Mouse (Mus musculus): ENCODE measurements around the gene Tvp23a.

The Tvp23a gene

GRCm38 (mm10) chr16:10394699-10395540 is 52.2 kb downstream of the Tvp23a start, which contains the start of gene Tekt5:
Gene Tekt5, minus strand, starts transcription at chr16:10395490.
- DNase-seq (ENCODE audit: low spot score) = no peak

DNA sequence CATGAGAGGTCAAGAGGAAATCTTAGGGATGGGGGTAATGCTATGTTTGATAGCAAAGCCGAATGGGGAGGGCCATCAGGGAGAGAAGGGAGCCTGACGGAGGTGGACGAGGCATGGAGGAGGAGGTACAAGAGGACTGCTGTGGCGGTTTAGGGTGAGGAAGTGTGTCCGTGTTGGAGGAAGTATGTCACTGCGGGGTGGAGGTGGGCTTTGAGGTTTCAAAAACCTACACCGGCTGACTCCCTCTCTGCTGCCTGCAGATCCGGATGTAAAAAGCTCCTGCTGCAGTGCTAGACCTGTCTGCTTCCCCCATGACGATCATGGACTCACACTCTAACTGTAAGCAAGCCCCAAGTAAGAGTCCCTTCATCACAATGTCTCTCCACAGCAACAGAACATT is 54.6 kb downstream of the Tvp23a start:
- no peak for DNase-seq (ENCODE audit: low spot score)

DNA sequence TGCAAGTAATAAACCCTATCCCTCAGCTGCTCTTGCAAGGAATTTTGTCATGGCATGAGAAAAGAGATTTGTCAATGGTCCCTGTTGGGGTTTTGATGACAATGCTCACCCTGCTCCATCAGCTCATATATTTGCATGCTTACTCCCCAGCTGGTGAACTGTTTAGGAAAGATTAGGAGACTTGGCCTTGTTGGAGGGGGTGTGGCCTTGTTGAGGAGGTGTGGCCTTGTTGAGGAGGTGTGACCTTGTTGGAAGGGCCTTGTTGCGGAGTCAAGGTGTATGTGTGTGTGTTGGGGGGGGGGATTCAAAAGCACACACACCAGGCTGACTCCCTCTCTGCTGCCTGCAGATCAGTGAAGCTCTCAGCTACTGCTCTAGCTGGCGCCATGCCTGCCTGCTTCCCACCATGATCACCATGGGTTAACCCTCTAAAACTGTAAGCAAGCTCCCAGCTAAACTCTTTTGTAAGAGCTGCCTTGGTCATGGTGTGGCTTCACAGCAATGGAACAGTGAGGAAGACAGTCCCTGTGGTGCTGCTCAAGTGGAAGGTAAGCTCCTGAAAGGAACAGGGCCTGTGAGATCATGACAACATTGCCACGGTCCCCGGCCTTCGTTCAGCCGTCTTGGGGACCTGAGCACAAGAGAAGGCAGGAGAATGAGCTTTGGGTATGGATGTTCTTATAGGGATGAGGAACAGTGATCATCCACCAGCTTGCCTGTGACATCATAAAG is 58.4 kb downstream of the Tvp23a start:
- no peak for DNase-seq (ENCODE audit: low spot score)

GRCm38 (mm10) chr16:10385261-10385660 is 61.9 kb downstream of the Tvp23a start:
- DNase-seq (ENCODE audit: low spot score) = no peak

DNA sequence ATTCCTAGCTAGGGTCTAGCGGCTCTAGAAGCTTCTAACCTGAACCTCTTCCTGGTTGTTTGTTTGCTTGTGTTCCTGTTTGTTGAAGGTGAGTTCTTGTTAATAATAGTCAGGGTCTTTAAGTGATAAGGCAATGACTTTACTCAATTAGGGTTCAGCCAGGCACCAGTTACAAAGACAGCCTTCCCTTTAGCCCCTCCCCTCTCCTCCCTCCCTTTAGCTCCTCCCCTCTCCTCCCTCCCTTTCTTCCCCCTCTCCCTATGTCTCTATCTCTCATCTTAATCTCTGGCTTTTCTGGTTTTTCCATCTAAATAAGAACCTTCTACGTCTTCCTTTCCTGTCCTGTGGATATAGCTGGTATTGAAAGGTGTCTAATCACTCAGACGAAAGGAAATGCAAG is 62.6 kb downstream of the Tvp23a start:
- no peak for DNase-seq (ENCODE audit: low spot score)

DNA sequence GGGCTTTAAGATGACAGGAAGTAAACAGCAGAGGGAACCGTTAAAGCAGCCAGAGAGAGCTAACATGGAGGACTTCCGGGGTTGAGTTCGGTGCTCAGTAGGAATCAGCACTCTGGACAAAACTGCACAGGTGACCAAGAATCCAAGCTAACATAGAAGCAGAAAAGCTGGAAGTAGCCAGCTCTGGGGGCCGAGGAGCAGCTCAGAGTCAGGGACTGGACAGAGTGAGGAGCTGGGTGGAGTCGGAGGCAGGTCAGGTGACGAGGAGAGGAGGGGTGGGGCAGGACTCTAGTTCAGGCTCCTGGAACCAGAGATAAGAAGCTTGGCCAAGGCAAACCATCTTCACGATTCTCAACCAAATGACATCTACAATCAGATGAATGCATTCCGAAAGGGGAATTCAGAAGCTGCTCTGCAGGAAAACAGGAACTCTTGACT is 63.1 kb downstream of the Tvp23a start:
- DNase-seq (ENCODE audit: low spot score) = no peak

DNA sequence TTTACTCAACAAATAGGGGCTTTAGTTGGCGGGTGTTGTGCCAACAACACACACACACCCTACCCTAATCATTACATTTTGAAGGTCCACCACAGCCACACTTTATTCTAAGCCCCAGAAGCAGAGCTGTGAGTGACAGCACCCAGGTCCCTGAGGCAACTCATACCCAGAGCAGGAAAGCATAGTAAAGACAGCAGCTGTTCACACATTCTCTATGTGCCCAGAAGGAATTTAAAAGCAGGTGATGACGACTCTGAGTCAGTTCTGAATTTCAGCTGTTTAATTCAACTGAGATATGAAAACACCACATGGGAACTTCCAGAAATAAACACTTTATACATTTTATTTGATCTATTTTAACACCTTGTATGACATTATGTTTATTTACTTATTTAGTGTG is 67.6 kb downstream of the Tvp23a start:
- no peak for DNase-seq (ENCODE audit: low spot score)

GRCm38 (mm10) chr16:10377286-10377685 is 69.9 kb downstream of the Tvp23a start:
- DNase-seq (ENCODE audit: low spot score) = no peak

DNA sequence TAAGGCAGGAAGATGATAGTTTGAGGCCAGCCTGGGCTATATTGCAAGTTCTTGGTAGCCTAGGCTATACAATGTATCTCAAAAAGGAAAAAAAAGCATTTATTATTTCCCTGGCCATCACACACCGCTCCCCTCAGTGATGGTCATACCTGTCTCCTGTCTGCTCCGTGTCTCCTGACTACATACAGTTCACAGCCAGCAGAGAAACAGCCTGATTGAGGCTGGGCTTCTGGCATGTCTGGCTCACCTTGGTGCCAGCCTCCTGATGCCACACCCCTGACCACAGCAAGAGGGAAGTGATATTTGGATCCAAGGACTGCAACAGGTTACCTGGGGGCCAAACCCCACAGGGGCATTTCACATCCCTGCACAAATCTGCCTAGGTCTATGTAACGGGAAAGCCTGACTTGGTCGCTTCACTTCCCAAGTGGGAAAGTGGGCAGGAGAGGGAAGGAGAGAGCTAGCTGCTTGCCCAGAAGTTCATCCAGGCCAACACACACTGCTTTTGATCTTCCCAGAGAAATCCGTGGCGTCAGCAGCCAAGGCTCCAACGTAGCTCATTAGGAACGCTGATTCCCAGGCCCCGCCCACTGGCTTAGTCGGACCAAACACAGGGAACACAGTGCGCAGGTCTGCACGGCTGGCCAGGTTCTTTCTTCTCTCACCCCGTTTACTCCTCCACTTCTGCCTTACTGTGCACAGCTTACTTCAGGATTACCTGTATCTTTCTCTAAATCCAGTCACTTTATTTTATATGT is 72.7 kb downstream of the Tvp23a start:
- DNase-seq (ENCODE audit: low spot score) = no peak

DNA sequence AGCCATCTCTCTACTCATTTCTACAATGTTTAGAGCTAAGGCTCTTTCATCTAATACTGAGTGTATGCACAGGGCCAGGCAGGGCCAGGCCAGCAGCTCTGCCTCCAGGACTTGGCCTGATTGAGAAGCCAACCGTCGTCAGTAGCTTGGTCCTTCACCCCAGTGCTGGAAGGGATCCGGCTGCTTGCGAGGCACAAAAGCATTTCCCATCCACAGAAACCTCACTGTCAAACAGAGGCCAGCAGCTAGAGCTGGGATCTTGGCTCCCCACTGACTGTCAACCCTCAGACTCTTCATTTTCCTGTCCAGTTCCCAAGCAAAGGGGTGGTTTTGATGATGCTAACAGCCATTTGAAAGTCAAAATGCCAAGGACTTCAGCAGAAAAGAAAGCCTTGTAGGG is 74.8 kb downstream of the Tvp23a start:
- DNase-seq (ENCODE audit: low spot score) = no peak
